14 mouse cellular contexts compared by ENCODE assay signal in genomic region chr7:141669097-141669496, GRCm38 (mm10). TPM values are rescaled to one million over a fixed set of nuclear protein-coding genes. Genes with fewer than 3 reads are reported as not detected.
"Had no signal": no experiment of that assay in that cellular context is flagged by ENCODE, and none has a peak within 500 bp of the region (broad histone marks: within the 10 kb centered on the region; RNA-seq: fewer than 3 reads in every experiment).

No protein-coding gene starts in this region.

RNA-seq across cellular contexts. Expression of gene Muc6, which starts 14.0 kb away (rescaled TPM):
- total RNA-seq: left cerebral cortex, postnatal 10 days; left cerebral cortex, postnatal 14 days; left cerebral cortex, postnatal 25 days; left cerebral cortex, postnatal 36 days; left cerebral cortex, postnatal 4 days; liver, adult 2 months; midbrain, postnatal 0 days had no signal
- polyA plus RNA-seq: liver, adult 2 months had no signal

RNA-seq across cellular contexts. Expression of gene Muc2, which starts 21.0 kb away (rescaled TPM):
- total RNA-seq: liver, adult 2 months; megakaryocyte progenitor cell, adult 5-6 weeks; megakaryocyte, adult 5-6 weeks; megakaryocyte-erythroid progenitor cell, adult 5-6 weeks; monocyte, adult 5-6 weeks had no signal
- polyA plus RNA-seq: lung, embryonic 14.5 days; midbrain, embryonic 11.5 days; myocyte had no signal
